Mouse (Mus musculus): ENCODE results near the gene Pibf1. TPM values are rescaled to one million over a fixed set of nuclear protein-coding genes. Genes with fewer than 3 reads are reported as not detected.

Pibf1 gene
- polyA plus RNA-seq, 1 experiment from 2014 or later: 15.9 TPM

DNA sequence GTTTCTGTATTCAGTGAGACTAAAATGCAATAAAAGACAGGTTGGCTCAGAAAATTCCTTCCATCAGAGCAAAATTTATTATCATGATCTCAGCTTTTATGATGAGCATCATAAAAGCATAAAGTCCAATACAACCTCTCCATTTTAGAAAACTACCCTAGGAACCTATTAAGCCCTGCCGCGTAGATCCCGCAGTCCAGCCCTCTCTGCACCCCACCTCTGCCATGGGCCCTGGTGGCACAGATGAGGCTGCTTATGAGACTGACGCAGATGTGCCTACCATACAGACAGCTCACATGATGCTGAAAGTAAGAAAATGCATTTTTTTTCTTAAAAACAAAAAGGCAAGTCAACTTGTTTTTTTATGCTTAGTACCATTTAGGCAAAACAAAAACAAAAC, 126.7 kb downstream of the Pibf1 start:
- H3K4me1 ChIP-seq: no peaks in the 10 kb centered on the region
- no peaks in the 10 kb centered on the region for H3K9me3 ChIP-seq
- no peak overlapping the region for H3K27ac ChIP-seq
- no peaks in the 10 kb centered on the region for H3K27me3 ChIP-seq
- no peaks in the 10 kb centered on the region for H3K36me3 ChIP-seq
- WGBS: 90% methylated on average over 4 of the region's 4 CpGs
- no peak overlapping the region for H3K4me3 ChIP-seq
- no peak overlapping the region for H3K9ac ChIP-seq
- no peak for ATAC-seq (ENCODE audit: insufficient number of reproducible peaks, low FRiP score, low TSS enrichment, low read depth)
- H3K4me2 ChIP-seq: no peak overlapping the region

GRCm38 (mm10) chr14:99229071-99229780, 130.0 kb downstream of the Pibf1 start:
- no peak overlapping the region for H3K27ac ChIP-seq
- H3K4me1 ChIP-seq: no peaks in the 10 kb centered on the region
- no peaks in the 10 kb centered on the region for H3K9me3 ChIP-seq
- WGBS: 82% methylated on average over 11 of the region's 11 CpGs
- H3K4me2 ChIP-seq: no peak overlapping the region
- H3K4me3 ChIP-seq: no peak overlapping the region
- no peak overlapping the region for H3K9ac ChIP-seq
- no peaks in the 10 kb centered on the region for H3K36me3 ChIP-seq
- ATAC-seq (ENCODE audit: insufficient number of reproducible peaks, low FRiP score, low TSS enrichment, low read depth): no peak
- no peaks in the 10 kb centered on the region for H3K27me3 ChIP-seq

GRCm38 (mm10) chr14:99233056-99233455, 133.8 kb downstream of the Pibf1 start:
- H3K9me3 ChIP-seq: no peaks in the 10 kb centered on the region
- no peaks in the 10 kb centered on the region for H3K36me3 ChIP-seq
- no peak overlapping the region for H3K4me3 ChIP-seq
- H3K27ac ChIP-seq: no peak overlapping the region
- WGBS: 96% methylated on average over 3 of the region's 3 CpGs
- no peak for ATAC-seq (ENCODE audit: insufficient number of reproducible peaks, low FRiP score, low TSS enrichment, low read depth)
- H3K4me2 ChIP-seq: no peak overlapping the region
- no peak overlapping the region for H3K9ac ChIP-seq
- no peaks in the 10 kb centered on the region for H3K27me3 ChIP-seq
- no peaks in the 10 kb centered on the region for H3K4me1 ChIP-seq

DNA sequence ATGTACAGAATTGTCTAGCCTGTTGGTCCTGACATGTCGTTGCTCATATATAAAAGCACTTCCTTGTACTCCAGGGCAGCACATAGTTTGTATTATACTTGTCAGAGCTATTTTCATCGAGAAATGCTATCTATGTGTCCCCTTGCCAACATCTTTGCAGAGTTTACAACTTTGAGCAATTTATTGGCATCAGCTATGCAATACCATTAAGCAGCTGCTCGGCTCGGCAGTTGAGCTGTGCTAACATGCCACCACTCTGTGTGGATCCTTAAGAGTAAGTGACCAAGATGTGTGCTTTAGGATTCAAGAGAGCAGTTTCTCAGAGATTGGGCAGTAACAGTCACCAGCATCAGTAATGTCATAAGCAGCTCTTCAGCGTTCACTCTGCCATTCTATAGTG, 137.9 kb downstream of the Pibf1 start:
- Histone ChIP-seq H3K27me3 (no peaks in the 10 kb centered on the region), H3K9ac (no peak overlapping the region), H3K4me3 (no peak overlapping the region), H3K27ac (no peak overlapping the region), H3K4me2 (no peak overlapping the region), H3K9me3 (no peaks in the 10 kb centered on the region), H3K4me1 (no peaks in the 10 kb centered on the region), H3K36me3 (no peaks in the 10 kb centered on the region)
- ATAC-seq (ENCODE audit: insufficient number of reproducible peaks, low FRiP score, low TSS enrichment, low read depth): no peak
- WGBS: 47% methylated on average over 5 of the region's 5 CpGs

- WGBS: 81% methylated on average over 11 of the region's 11 CpGs
- Histone ChIP-seq H3K9ac (no peak overlapping the region), H3K9me3 (no peaks in the 10 kb centered on the region), H3K4me2 (no peak overlapping the region), H3K27me3 (no peaks in the 10 kb centered on the region), H3K27ac (no peak overlapping the region), H3K4me3 (no peak overlapping the region), H3K4me1 (no peaks in the 10 kb centered on the region), H3K36me3 (0 out of 2 replicates have a peak, but pooled peaks cover 4% of the 10 kb centered on the region)
- no peak for ATAC-seq (ENCODE audit: insufficient number of reproducible peaks, low FRiP score, low TSS enrichment, low read depth)
Observed at GRCm38 (mm10) chr14:99240563-99240962, 141.3 kb downstream of the Pibf1 start.

- H3K4me3 ChIP-seq: no peak overlapping the region
- H3K36me3 ChIP-seq: 0 out of 2 replicates have a peak, but pooled peaks cover 4% of the 10 kb centered on the region
- H3K27ac ChIP-seq: no peak overlapping the region
- 68% methylated on average over 3 of the region's 3 CpGs for WGBS
- no peaks in the 10 kb centered on the region for H3K27me3 ChIP-seq
- H3K9me3 ChIP-seq: no peaks in the 10 kb centered on the region
- H3K4me1 ChIP-seq: no peaks in the 10 kb centered on the region
- no peak overlapping the region for H3K9ac ChIP-seq
- ATAC-seq (ENCODE audit: insufficient number of reproducible peaks, low FRiP score, low TSS enrichment, low read depth): no peak
- H3K4me2 ChIP-seq: no peak overlapping the region
Observed at GRCm38 (mm10) chr14:99244508-99244907, 145.3 kb downstream of the Pibf1 start.

DNA sequence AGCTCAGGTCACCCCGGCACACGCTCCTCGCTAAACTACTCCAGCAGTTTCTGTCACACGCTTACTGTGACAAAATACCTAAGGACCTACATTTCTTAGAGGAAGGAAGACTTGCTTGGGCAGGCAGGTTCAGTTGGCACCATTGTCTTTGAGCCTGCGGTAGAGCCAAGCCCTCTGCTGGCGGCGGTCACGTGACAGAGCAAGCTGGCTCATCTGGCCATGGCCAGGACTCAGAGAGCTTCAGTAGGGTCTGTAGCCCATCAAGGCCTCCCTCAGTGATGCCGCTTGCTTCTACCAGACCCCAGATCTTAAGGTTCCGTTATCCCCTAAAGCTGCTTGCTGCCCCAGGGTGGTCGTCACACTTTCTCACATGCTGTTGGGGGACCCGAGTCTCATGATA, 162.8 kb downstream of the Pibf1 start:
- no peak for ATAC-seq (ENCODE audit: insufficient number of reproducible peaks, low FRiP score, low TSS enrichment, low read depth)
- Histone ChIP-seq H3K4me3 (no peak overlapping the region), H3K27me3 (no peaks in the 10 kb centered on the region), H3K9me3 (no peaks in the 10 kb centered on the region), H3K27ac (no peak overlapping the region), H3K4me2 (no peak overlapping the region), H3K9ac (no peak overlapping the region), H3K4me1 (no peaks in the 10 kb centered on the region), H3K36me3 (peaks cover 2% of the 10 kb centered on the region; the same call in 1 of the 2 replicates)
- WGBS: 92% methylated on average over 12 of the region's 12 CpGs

- Histone ChIP-seq H3K4me1 (no peaks in the 10 kb centered on the region), H3K9me3 (no peaks in the 10 kb centered on the region), H3K4me3 (no peak overlapping the region), H3K4me2 (no peak overlapping the region), H3K36me3 (peaks cover 2% of the 10 kb centered on the region; the same call in 1 of the 2 replicates), H3K9ac (no peak overlapping the region), H3K27me3 (no peaks in the 10 kb centered on the region), H3K27ac (no peak overlapping the region)
- WGBS: 96% methylated on average over 6 of the region's 6 CpGs
- no peak for ATAC-seq (ENCODE audit: insufficient number of reproducible peaks, low FRiP score, low TSS enrichment, low read depth)
Observed at GRCm38 (mm10) chr14:99263816-99264215, 164.6 kb downstream of the Pibf1 start.

GRCm38 (mm10) chr14:99265791-99266190, 166.6 kb downstream of the Pibf1 start:
- no peaks in the 10 kb centered on the region for H3K4me1 ChIP-seq
- no peak overlapping the region for H3K27ac ChIP-seq
- no peak for ATAC-seq (ENCODE audit: insufficient number of reproducible peaks, low FRiP score, low TSS enrichment, low read depth)
- no peaks in the 10 kb centered on the region for H3K9me3 ChIP-seq
- WGBS: 85% methylated on average over 14 of the region's 14 CpGs
- peaks cover 2% of the 10 kb centered on the region; the same call in 1 of the 2 replicates for H3K36me3 ChIP-seq
- no peak overlapping the region for H3K9ac ChIP-seq
- no peaks in the 10 kb centered on the region for H3K27me3 ChIP-seq
- H3K4me2 ChIP-seq: no peak overlapping the region
- H3K4me3 ChIP-seq: no peak overlapping the region

GRCm38 (mm10) chr14:99266749-99267148, 167.5 kb downstream of the Pibf1 start:
- H3K9me3 ChIP-seq: no peaks in the 10 kb centered on the region
- H3K4me1 ChIP-seq: no peaks in the 10 kb centered on the region
- ATAC-seq (ENCODE audit: insufficient number of reproducible peaks, low FRiP score, low TSS enrichment, low read depth): no peak
- no peaks in the 10 kb centered on the region for H3K36me3 ChIP-seq
- no peak overlapping the region for H3K27ac ChIP-seq
- H3K27me3 ChIP-seq: no peaks in the 10 kb centered on the region
- WGBS: 58% methylated on average over 5 of the region's 5 CpGs
- H3K9ac ChIP-seq: no peak overlapping the region
- H3K4me2 ChIP-seq: no peak overlapping the region
- H3K4me3 ChIP-seq: no peak overlapping the region

GRCm38 (mm10) chr14:99274056-99274455, 174.8 kb downstream of the Pibf1 start:
- no peak overlapping the region for H3K27ac ChIP-seq
- 73% methylated on average over 2 of the region's 2 CpGs for WGBS

GRCm38 (mm10) chr14:99275827-99276226, 176.6 kb downstream of the Pibf1 start:
- Histone ChIP-seq H3K9me3 (no peaks in the 10 kb centered on the region), H3K36me3 (no peaks in the 10 kb centered on the region), H3K27me3 (no peaks in the 10 kb centered on the region), H3K4me1 (no peaks in the 10 kb centered on the region), H3K27ac (no peak overlapping the region), H3K9ac (no peak overlapping the region), H3K4me2 (no peak overlapping the region), H3K4me3 (no peak overlapping the region)
- 17% methylated on average over 4 of the region's 4 CpGs for WGBS
- no peak for ATAC-seq (ENCODE audit: insufficient number of reproducible peaks, low FRiP score, low TSS enrichment, low read depth)

More at GRCm38 (mm10) chr14:99274056-99274455, 174.8 kb downstream of the Pibf1 start:
- Histone ChIP-seq H3K4me3 (no peak overlapping the region), H3K27me3 (no peaks in the 10 kb centered on the region), H3K9ac (no peak overlapping the region), H3K4me2 (no peak overlapping the region), H3K4me1 (no peaks in the 10 kb centered on the region), H3K9me3 (no peaks in the 10 kb centered on the region), H3K36me3 (no peaks in the 10 kb centered on the region)
- ATAC-seq (ENCODE audit: insufficient number of reproducible peaks, low FRiP score, low TSS enrichment, low read depth): no peak

DNA sequence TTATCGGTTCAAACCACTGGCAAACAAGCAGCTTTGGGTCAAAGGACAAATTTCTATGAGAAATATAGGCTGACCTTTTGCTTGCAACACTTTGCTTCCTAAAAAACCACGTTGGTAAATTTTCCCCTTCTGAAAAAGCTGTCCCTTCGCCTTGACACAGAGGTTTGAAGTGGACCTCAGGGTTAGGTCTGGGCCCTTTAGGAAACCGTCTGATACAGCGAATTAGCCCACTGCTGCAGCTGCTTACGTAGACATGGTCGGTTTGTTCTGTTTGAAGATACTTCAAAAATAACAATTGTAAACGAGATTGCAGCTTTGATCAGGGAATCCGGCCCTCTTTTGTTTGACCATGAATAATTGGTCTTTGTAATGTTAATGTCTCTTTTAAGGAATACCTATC, 179.1 kb downstream of the Pibf1 start:
- H3K27ac ChIP-seq: no peak overlapping the region
- no peaks in the 10 kb centered on the region for H3K9me3 ChIP-seq
- no peaks in the 10 kb centered on the region for H3K27me3 ChIP-seq
- H3K4me1 ChIP-seq: no peaks in the 10 kb centered on the region
- H3K9ac ChIP-seq: no peak overlapping the region
- WGBS: 39% methylated on average over 9 of the region's 9 CpGs
- H3K4me2 ChIP-seq: no peak overlapping the region
- H3K4me3 ChIP-seq: no peak overlapping the region
- no peaks in the 10 kb centered on the region for H3K36me3 ChIP-seq
- no peak for ATAC-seq (ENCODE audit: insufficient number of reproducible peaks, low FRiP score, low TSS enrichment, low read depth)
